Mouse (Mus musculus) hematopoietic stem cell, adult 5-6 weeks (primary cell): ENCODE results near the gene 2310007B03Rik. TPM values are rescaled to one million over a fixed set of nuclear protein-coding genes. Genes with fewer than 3 reads are reported as not detected.
A peak's percentile ranks its signal among the peaks of the same experiment; 100 is the strongest.
"Not testable (repeated sequence)": the region's sequence is repeated elsewhere in the genome, so short reads cannot be mapped to it uniquely, and the experiment has no call there.

Source experiments
- ATAC-seq, 2 experiments: fragments of 125-278 bp in 1 of 2; replicated peaks in 1 of 2; 2 replicates each; pipeline ENCODE4 v1.8.0; 2016 to 2017; ENCODE audit warnings: inconsistent platforms in 2 of 2, mild to moderate bottlenecking in 2 of 2, moderate number of reproducible peaks in 2 of 2, low read depth in 1 of 2, moderate TSS enrichment in 1 of 2; ENCODE audit not compliant: low FRiP score in 2 of 2, poor library complexity in 2 of 2, severe bottlenecking in 2 of 2, insufficient read depth in 1 of 2, low TSS enrichment in 1 of 2
- total RNA-seq: library from RNA; stranded (forward); fragments of 172-1452, 232-1000 nt; gene quantifications from 2 replicates; pipeline ENCODE4 v1.2.3, GENCODE M21; 2017

Gene 2310007B03Rik
- not detected in 2 replicates for total RNA-seq

GRCm38 (mm10) chr1:93160501-93161133 is at the start of gene 2310007B03Rik:
Gene 2310007B03Rik, minus strand, starts transcription at chr1:93160948.
- no peak for ATAC-seq

GRCm38 (mm10) chr1:93210213-93210641 is 49.5 kb upstream of the 2310007B03Rik start:
- peak; percentile 30 to 70; a peak in 3 of 4 replicates for ATAC-seq

DNA sequence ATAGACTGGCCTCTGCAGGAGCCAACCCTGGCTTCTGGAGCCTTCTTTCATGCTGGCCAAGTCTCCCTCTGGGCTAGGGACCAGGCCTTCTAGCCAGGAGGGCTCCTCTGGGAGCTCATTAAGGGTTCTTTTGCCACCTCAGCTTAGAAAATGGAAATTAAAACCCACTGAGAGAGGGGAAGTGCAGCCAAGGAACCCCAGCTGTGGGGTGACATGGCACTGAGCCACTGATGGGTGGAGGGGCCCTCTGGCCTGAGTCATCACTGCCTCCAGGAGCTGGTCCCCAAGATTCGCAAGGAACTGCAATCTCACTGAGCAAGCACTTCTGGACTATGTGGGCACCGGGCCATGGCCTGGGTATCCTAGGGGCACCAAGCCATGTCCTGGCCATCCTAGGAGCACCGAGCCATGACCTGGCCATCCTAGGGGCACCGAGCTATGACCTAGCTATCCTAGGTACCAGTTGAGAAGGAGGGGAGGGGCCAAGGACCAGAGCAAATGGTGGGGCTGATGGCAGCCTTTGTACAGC is 46.9 kb upstream of the 2310007B03Rik start:
- ATAC-seq = no peak

DNA sequence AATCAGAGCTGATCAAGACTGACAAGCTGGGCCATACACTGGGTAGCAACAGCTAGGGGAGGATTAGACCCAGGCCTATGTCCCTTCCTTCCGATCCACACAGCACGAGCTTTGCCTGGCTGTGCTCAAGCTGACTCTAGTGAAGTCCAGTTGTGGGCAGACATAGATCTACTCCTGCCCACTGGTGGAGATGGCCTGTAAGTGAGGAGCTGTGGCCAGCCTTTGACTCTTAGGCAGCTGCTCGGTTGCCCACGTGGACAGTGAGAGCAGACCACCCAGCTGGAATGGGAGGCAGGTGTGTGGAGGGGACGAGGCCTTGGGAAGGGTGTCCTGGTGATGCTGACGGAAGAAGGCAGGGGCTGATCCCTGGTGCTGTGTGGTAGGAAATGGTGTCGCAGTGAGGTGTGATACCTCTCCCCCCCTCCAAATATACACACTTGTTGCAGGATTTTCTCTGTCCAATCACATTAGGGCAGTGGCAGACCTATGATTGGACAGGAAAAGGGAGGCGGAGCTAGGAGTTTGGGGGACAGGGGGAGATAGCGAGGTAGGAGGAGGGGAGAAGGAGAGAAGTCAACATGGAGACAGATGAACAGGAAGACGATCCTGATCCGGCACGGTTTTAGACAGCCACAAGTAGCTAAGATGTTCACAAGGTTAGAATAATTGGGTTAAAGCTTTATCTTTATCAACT is 45.7 kb upstream of the 2310007B03Rik start:
- no peak for ATAC-seq

GRCm38 (mm10) chr1:93197916-93198315 is 37.2 kb upstream of the 2310007B03Rik start:
- ATAC-seq = no peak

DNA sequence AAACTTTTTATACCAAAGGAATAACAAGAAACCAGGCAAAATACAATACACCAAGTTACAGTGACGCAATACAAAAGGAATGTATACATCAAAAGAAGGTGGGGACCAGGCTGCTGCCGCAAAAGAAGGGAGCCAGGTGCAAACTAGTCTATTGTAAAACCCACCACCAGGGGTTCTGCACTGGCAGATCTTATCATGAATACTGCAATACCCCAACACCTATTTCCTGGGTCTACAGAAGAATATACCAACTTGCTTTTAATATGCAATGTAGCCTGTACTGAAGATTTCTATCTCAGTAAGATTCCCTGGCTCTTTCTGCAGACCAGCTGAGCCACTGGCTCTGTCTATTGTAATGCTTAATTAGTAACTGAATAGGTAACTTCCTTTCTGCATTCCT is 36.7 kb upstream of the 2310007B03Rik start:
- ATAC-seq = not testable (repeated sequence)

- no peak for ATAC-seq
Observed at GRCm38 (mm10) chr1:93194961-93195360, 34.2 kb upstream of the 2310007B03Rik start.

- no peak for ATAC-seq
Observed at GRCm38 (mm10) chr1:93190726-93191305, 30.1 kb upstream of the 2310007B03Rik start.

DNA sequence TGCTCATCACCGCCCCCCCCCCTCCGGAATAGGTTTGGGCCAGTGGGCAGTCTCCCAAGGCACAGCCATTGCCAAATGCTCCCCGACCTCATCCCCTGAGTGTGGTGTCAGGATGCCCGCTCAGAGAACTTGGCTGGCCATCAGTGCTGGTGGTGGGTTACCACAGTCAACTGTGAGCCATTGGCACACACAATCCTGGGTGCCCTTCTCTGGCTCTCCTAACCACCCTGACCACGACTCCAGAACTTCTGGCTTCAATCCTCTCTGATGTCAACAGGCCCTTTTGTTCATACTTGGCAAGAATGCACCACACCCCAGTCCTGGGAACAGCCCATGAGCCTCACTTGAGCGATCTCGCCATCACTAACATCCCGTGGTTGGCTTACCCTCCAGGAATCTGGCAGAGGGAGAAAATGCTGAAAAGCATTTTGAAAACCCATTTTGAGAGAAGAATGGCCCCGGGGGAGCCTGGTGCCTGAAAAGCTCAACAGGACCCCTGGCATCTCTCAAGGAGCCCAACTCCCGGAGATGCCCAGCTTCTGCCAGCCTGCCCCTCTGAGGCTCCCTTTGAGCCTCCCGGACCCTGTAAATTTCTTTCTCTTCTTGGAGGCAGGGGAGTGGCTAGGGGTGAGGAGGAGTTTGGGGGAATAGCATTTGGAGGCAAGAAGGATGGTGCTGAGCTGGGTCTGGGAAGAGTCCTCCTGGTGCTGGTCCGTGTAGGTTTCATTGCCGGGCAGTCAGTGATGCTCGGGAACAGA is 23.5 kb upstream of the 2310007B03Rik start:
- no peak for ATAC-seq

GRCm38 (mm10) chr1:93182281-93182680 is 21.5 kb upstream of the 2310007B03Rik start:
- ATAC-seq = no peak

- peak in 1 of 2 experiments; percentile 39; a peak in 2 of 4 replicates for ATAC-seq
Observed at GRCm38 (mm10) chr1:93176525-93177332, 16.0 kb upstream of the 2310007B03Rik start.

GRCm38 (mm10) chr1:93175849-93176248 is 15.1 kb upstream of the 2310007B03Rik start:
- ATAC-seq = no peak

- ATAC-seq = peak; percentile 73 to 74
Observed at GRCm38 (mm10) chr1:93174399-93174798, 13.7 kb upstream of the 2310007B03Rik start.

- no peak for ATAC-seq
Observed at GRCm38 (mm10) chr1:93173665-93174064, 12.9 kb upstream of the 2310007B03Rik start.

DNA sequence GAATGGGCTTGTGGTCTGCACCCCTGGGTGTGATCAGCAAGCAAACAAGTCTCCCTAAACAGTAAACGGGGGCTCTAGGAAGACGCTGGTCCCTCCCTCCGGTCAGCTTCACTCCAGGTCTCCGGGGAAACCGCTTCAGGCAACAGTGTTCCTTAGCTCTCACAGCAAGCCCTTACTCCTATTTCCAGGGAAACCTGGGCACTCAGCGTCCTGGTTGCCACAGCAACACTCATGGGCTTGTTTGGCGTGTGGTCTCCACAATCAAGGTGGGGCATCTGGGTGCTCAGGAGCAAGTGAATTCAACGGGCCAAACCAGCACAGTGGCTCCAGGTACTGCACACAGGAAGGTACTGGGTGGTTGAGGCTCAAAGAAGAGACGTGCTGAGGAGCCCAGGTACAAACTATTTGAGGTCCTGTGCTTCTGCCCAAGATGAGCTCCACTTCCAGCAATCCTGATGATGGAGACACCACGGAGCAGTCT is 7.6 kb upstream of the 2310007B03Rik start, which contains the start of gene Crocc2:
Gene Crocc2, plus strand, starts transcription at position 431 of the 481 bp plus-strand sequence.
- no peak for ATAC-seq

- ATAC-seq = no peak
Observed at GRCm38 (mm10) chr1:93166346-93167079, 5.8 kb upstream of the 2310007B03Rik start.
